Mouse (Mus musculus) heart, adult 2 months (tissue): ENCODE measurements at regions not wholly inside any gene's neighbourhood (a gene's known extent, or its start where the extent isn't known, plus 50 kb on each side); places are given as distances from the start of the nearest gene placed in this dataset.

Experiments used
- DNase-seq, 2 experiments: peaks; one replicate each; pipeline ENCODE4 v3.0.0; 2021
- H3K27ac ChIP-seq: fragments of 200-600 bp; 2 replicates; pipeline ENCODE4 v1.8.1; 2022
- H3K27me3 ChIP-seq: fragments of 200-500 bp; 2 replicates; pipeline ENCODE4 v1.6.1; 2012; ENCODE audit warnings: mild to moderate bottlenecking, low read length, inconsistent platforms, mixed read lengths; ENCODE audit not compliant: control insufficient read depth, insufficient read depth
- H3K36me3 ChIP-seq: fragments of 200-500 bp; 2 replicates; pipeline ENCODE4 v1.6.1; 2012; ENCODE audit warnings: low read length, inconsistent platforms; ENCODE audit not compliant: control insufficient read depth, insufficient read depth
- H3K4me1 ChIP-seq: fragments of 200-500 bp; 2 replicates; pipeline ENCODE4 v1.6.1; 2011; ENCODE audit warnings: low read length; ENCODE audit not compliant: control insufficient read depth, insufficient read depth
- H3K4me3 ChIP-seq: fragments of 200-600 bp; 2 replicates; pipeline ENCODE4 v1.8.1; 2022
- H3K79me2 ChIP-seq: fragments of 200-500 bp; replicated peaks from 2 replicates; pipeline ENCODE4 v1.6.1; 2012; ENCODE audit warnings: mild to moderate bottlenecking, inconsistent platforms, low read length, moderate library complexity, mixed read lengths; ENCODE audit not compliant: control insufficient read depth, insufficient read depth
- H3K9ac ChIP-seq: fragments of 200-500 bp; 2 replicates; pipeline ENCODE4 v1.6.1; 2012; ENCODE audit warnings: low read depth, mild to moderate bottlenecking, control low read depth, inconsistent platforms, low read length, mixed read lengths
- CTCF ChIP-seq: fragments of 200-600 bp; IDR thresholded peaks from 2 replicates; pipeline ENCODE4 v1.8.1; 2022; ENCODE audit warnings: antibody characterized with exemption, mild to moderate bottlenecking, moderate library complexity
- EP300 ChIP-seq: fragments of 200-500 bp; IDR thresholded peaks from 2 replicates; pipeline ENCODE4 v1.6.1; 2011; ENCODE audit warnings: low read depth, low read length, control low read depth; ENCODE audit not compliant: insufficient read depth
- POLR2A ChIP-seq: fragments of 200-500 bp; IDR thresholded peaks from 2 replicates; pipeline ENCODE4 v1.6.1; 2011; ENCODE audit warnings: mild to moderate bottlenecking, low read depth, low read length, control low read depth; ENCODE audit not compliant: insufficient read depth
- WGBS: fragments of 180-500 bp; shearing (Covaris S2); methylation state at CpG from one replicate; pipeline ENCODE4 v1.1.7; 2018; 5-methylcytosine and 5-hydroxymethylcytosine counted together
- intact Hi-C: fragments of 180-260 bp; cut with DNase I; formaldehyde crosslinking; loops from one replicate; pipeline ENCODE4 v1.15.1; 2025

- no peak overlapping the region for H3K9ac ChIP-seq
- intact Hi-C loops, result no loop called here
- WGBS, result 52% methylated on average over 4 of the region's 4 CpGs
- DNase-seq, result no peak
- TF ChIP-seq POLR2A (no peak), CTCF (no peak), EP300 (no peak)
- no peaks in the 10 kb centered on the region for H3K4me1 ChIP-seq
- H3K4me3 ChIP-seq, result no peak overlapping the region
- H3K36me3 ChIP-seq, result no peaks in the 10 kb centered on the region
- no peaks in the 10 kb centered on the region for H3K27me3 ChIP-seq
- H3K79me2 ChIP-seq, result no peaks in the 10 kb centered on the region
- no peak overlapping the region for H3K27ac ChIP-seq
These were observed 67.8 kb upstream of the Nectin3 start for GRCm38 (mm10) chr16:46566020-46566581.

GRCm38 (mm10) chr16:46557281-46557680 lies 59.0 kb upstream of the Nectin3 start:
- no peak for DNase-seq
- Histone ChIP-seq H3K27ac (no peak overlapping the region), H3K79me2 (no peaks in the 10 kb centered on the region), H3K27me3 (no peaks in the 10 kb centered on the region), H3K4me1 (no peaks in the 10 kb centered on the region), H3K9ac (no peak overlapping the region), H3K4me3 (no peak overlapping the region), H3K36me3 (no peaks in the 10 kb centered on the region)
- 80% methylated on average over 3 of the region's 3 CpGs for WGBS
- intact Hi-C loops, result no loop called here
- TF ChIP-seq CTCF, result no peak
- no peak for TF ChIP-seq EP300
- no peak for TF ChIP-seq POLR2A

- Histone ChIP-seq H3K27me3 (no peaks in the 10 kb centered on the region), H3K79me2 (no peaks in the 10 kb centered on the region), H3K9ac (no peak overlapping the region), H3K4me3 (no peak overlapping the region), H3K27ac (no peak overlapping the region), H3K4me1 (no peaks in the 10 kb centered on the region), H3K36me3 (no peaks in the 10 kb centered on the region)
- intact Hi-C loops, result no loop called here
- TF ChIP-seq EP300 (no peak), POLR2A (no peak), CTCF (no peak)
- DNase-seq, result no peak
- WGBS, result 72% methylated on average over 1 of the region's 1 CpGs
These were observed 49.9 kb upstream of the Nectin3 start for GRCm38 (mm10) chr16:46548207-46548606.
